Mouse (Mus musculus) CD4-positive, CD25-positive, alpha-beta regulatory T cell (primary cell): Measurements from ENCODE around the gene Ccdc7b. TPM values are rescaled to one million over a fixed set of nuclear protein-coding genes. Genes with fewer than 3 reads are reported as not detected.

Experiments
- polyA plus RNA-seq: library from polyadenylated mRNA; unstranded; fragments of 100-300 nt; shearing (Covaris generic); gene quantifications from one replicate; pipeline ENCODE4 v1.2.1, GENCODE M21; 2017

The Ccdc7b gene
- polyA plus RNA-seq, result not detected

GRCm38 (mm10) chr8:129066834-129067233 is at the start of gene Ccdc7b:
Gene Ccdc7b (plus strand): TSS chr8:129067134.

GRCm38 (mm10) chr8:129065417-129065816 is 1.5 kb upstream of the Ccdc7b start, which contains the start of gene Ccdc7a:
Gene Ccdc7a (minus strand): TSS chr8:129065517.

GRCm38 (mm10) chr8:129131561-129131960 is 64.6 kb downstream of the Ccdc7b start, which contains the start of gene Gm10999:
Gene Gm10999 (minus strand): TSS chr8:129131661.

Other genes starting within 250 kb of the Ccdc7b start
- gene Ccdc7a, start 1.6 kb upstream of the Ccdc7b start, polyA plus RNA-seq, result 0.14 TPM
- gene Gm10999, start 64.5 kb downstream of the Ccdc7b start, polyA plus RNA-seq, result not detected
- gene 2610044O15Rik8, start 167.3 kb downstream of the Ccdc7b start, polyA plus RNA-seq, result 24.1 TPM